Mouse (Mus musculus) C2C12 (cell line): ENCODE measurements at regions not wholly inside any gene's neighbourhood (a gene's known extent, or its start where the extent isn't known, plus 50 kb on each side); places are given as distances from the start of the nearest gene placed in this dataset.

Experiments used
- CTCF ChIP-seq: IDR thresholded peaks from one replicate; pipeline ENCODE4 v1.5.1; 2011; ENCODE audit not compliant: control insufficient read depth, insufficient read depth, insufficient read length
- FOSL1 ChIP-seq: IDR thresholded peaks from one replicate; pipeline ENCODE4 v1.8.0; 2011; ENCODE audit warnings: mild to moderate bottlenecking, low read length; ENCODE audit not compliant: poor library complexity, insufficient read depth, severe bottlenecking

DNA sequence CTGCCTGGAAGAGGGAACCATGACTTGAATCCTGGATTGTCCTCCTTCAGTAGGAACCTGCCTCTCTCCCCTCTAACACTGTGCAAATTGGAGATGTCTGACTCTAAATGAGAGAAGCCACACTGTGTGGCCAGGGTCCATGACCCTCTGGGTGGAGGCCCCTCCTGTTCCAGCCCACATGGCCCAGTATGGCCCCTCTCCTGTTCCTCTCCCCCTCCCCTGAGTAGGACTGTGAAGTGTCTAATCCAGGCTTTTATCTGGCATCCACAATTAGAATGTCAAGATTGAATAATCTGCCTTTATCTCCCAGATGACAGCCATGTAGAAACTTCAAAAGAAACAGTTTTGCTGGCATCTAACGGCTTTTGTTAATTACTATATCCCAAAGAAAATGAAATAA, 274.0 kb downstream of the Rps24 start:
- no peak for TF ChIP-seq CTCF
- no peak for TF ChIP-seq FOSL1
